Mouse (Mus musculus): ENCODE data around the gene H3f3a. TPM values are rescaled to one million over a fixed set of nuclear protein-coding genes. Genes with fewer than 3 reads are reported as not detected.

Gene H3f3a
- polyA plus RNA-seq, 1 experiment from 2014 or later = 2,659 TPM

DNA sequence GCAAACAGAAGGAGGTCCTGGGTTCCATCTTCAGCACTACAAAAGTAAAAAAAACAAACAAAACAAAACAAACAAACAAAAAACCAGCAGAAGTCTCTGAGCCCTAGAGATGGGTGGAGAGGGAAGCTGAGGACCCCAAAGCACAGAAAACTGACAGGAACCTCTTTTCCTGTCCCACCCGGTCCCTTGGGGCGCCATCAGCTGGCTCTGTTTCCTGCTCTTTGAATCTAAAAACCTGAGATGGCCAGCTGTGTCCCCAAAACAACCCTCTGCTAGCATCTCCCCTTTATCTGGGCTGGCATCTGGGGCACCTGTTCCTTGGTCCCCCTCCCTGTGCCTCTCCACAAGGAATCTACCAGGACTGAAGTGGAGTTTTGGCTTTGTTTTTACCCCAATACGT, 11.0 kb upstream of the H3f3a start:
- WGBS = 66% methylated on average over 3 of the region's 3 CpGs
- H3K36me3 ChIP-seq (ENCODE audit: control insufficient read depth, insufficient read depth, low read length) = no peaks in the 10 kb centered on the region
- H3K4me3 ChIP-seq (ENCODE audit: low read length) = no peak overlapping the region
- no peak overlapping the region for H3K27ac ChIP-seq (ENCODE audit: low read length)
- no peaks in the 10 kb centered on the region for H3K27me3 ChIP-seq (ENCODE audit: control insufficient read depth, insufficient read depth, low read depth, low read length)
- 0 out of 2 replicates have a peak, but pooled peaks cover 1% of the 10 kb centered on the region for H3K4me1 ChIP-seq (replicated peaks; ENCODE audit: control insufficient read depth, insufficient read depth, low read length)
- H3K9ac ChIP-seq (ENCODE audit: low read length) = no peak overlapping the region
- no peak for ATAC-seq (ENCODE audit: low read depth)
- no peaks in the 10 kb centered on the region for H3K9me3 ChIP-seq (ENCODE audit: control insufficient read depth, low read length)
- no peak overlapping the region for H3K4me2 ChIP-seq (ENCODE audit: low read depth, low read length)

DNA sequence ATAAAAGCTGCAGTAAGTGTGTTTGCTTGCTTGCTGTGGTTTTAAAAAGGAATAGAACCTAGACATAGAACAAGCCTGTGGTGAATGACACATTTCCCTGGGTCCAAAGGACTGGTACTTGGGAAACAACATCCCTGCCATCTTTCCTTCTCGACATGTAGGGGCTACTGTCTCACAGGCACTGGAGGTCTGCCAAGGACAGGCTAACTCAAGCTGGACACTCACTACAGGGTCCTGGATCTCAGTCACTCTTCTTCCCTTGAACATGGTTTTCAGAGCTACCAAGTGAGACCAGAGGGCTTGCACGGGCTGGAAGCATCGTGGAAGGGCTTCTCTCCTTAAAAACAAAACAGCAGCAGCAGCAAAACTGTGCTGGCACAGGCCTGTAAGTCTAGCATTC, 10.0 kb upstream of the H3f3a start:
- no peak overlapping the region for H3K9ac ChIP-seq (ENCODE audit: low read length)
- H3K36me3 ChIP-seq (ENCODE audit: control insufficient read depth, insufficient read depth, low read length) = no peaks in the 10 kb centered on the region
- no peaks in the 10 kb centered on the region for H3K9me3 ChIP-seq (ENCODE audit: control insufficient read depth, low read length)
- ATAC-seq (ENCODE audit: low read depth) = no peak
- H3K4me1 ChIP-seq (replicated peaks; ENCODE audit: control insufficient read depth, insufficient read depth, low read length) = no peaks in the 10 kb centered on the region
- no peak overlapping the region for H3K27ac ChIP-seq (ENCODE audit: low read length)
- no peaks in the 10 kb centered on the region for H3K27me3 ChIP-seq (ENCODE audit: control insufficient read depth, insufficient read depth, low read depth, low read length)
- no peak overlapping the region for H3K4me2 ChIP-seq (ENCODE audit: low read depth, low read length)
- 57% methylated on average over 3 of the region's 3 CpGs for WGBS
- no peak overlapping the region for H3K4me3 ChIP-seq (ENCODE audit: low read length)

DNA sequence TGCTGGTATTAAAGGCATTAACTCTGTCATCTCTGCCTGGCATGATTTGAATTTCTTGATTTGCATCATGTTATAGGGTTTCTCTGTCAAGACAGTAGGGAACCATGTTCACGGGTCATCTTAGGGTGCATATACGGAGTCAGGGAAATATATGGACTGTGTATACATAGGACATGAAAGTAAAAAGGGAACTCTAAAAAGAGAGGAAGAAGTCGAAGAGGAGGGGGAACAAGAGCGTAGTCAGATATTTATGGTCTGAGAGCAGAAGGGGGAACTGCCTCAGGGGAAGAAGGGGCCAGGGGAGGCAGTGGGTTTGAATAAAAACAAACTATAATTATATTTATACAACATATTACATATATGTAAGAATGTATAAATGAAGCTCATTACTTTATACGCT, 8.5 kb upstream of the H3f3a start:
- Histone ChIP-seq H3K9me3 (ENCODE audit: control insufficient read depth, low read length) (no peaks in the 10 kb centered on the region), H3K4me3 (ENCODE audit: low read length) (no peak overlapping the region), H3K4me1 (replicated peaks; ENCODE audit: control insufficient read depth, insufficient read depth, low read length) (no peaks in the 10 kb centered on the region), H3K27me3 (ENCODE audit: control insufficient read depth, insufficient read depth, low read depth, low read length) (no peaks in the 10 kb centered on the region), H3K4me2 (ENCODE audit: low read depth, low read length) (no peak overlapping the region), H3K36me3 (ENCODE audit: control insufficient read depth, insufficient read depth, low read length) (no peaks in the 10 kb centered on the region), H3K27ac (ENCODE audit: low read length) (no peak overlapping the region), H3K9ac (ENCODE audit: low read length) (no peak overlapping the region)
- WGBS = 80% methylated on average over 5 of the region's 5 CpGs
- no peak for ATAC-seq (ENCODE audit: low read depth)

DNA sequence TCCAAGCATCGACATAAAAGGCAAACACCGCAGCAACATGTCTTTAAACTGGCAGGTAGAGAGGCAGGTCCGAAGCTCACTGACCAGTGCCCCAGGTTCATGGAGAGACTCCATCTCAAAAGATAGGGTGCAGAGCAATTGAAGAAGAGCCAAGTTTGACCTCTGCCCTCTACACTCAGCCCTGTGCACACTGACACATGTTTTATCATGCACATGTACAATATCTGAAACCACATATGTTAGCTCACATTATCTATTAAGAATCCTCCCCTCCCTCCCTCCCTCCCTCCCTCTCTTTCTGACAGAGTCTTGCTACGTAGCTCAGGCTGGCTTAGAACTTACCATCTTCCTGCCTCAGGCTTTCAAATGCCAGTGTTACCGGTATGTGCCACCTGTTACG, 7.4 kb upstream of the H3f3a start:
- no peak for ATAC-seq (ENCODE audit: low read depth)
- Histone ChIP-seq H3K9ac (ENCODE audit: low read length) (no peak overlapping the region), H3K4me2 (ENCODE audit: low read depth, low read length) (no peak overlapping the region), H3K27ac (ENCODE audit: low read length) (no peak overlapping the region), H3K9me3 (ENCODE audit: control insufficient read depth, low read length) (no peaks in the 10 kb centered on the region), H3K36me3 (ENCODE audit: control insufficient read depth, insufficient read depth, low read length) (no peaks in the 10 kb centered on the region), H3K4me3 (ENCODE audit: low read length) (no peak overlapping the region), H3K27me3 (ENCODE audit: control insufficient read depth, insufficient read depth, low read depth, low read length) (no peaks in the 10 kb centered on the region), H3K4me1 (replicated peaks; ENCODE audit: control insufficient read depth, insufficient read depth, low read length) (0 out of 2 replicates have a peak, but pooled peaks cover under 1% of the 10 kb centered on the region)
- 86% methylated on average over 6 of the region's 6 CpGs for WGBS

DNA sequence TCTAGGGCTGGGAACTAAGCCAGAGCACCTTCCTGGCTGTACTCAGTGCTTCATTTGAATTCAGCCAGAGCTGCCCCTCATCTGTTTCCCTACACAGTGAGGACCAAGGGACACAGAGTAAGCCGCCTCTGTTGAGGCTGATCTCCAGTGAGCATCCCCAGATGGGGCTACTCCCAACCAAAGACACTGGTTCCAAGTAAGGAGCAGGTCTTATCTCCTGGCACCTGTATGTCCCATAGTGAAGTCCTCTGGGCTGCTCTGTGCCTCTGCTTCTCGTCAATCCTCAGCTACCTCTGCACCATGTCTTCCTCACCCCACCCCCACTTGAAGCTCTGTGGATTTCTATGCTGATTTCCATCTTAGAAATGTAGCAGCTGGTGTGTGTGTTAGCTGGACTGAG, 4.3 kb upstream of the H3f3a start:
- Histone ChIP-seq H3K9me3 (ENCODE audit: control insufficient read depth, low read length) (no peaks in the 10 kb centered on the region), H3K27ac (ENCODE audit: low read length) (no peak overlapping the region), H3K36me3 (ENCODE audit: control insufficient read depth, insufficient read depth, low read length) (no peaks in the 10 kb centered on the region), H3K4me2 (ENCODE audit: low read depth, low read length) (no peak overlapping the region), H3K4me1 (replicated peaks; ENCODE audit: control insufficient read depth, insufficient read depth, low read length) (peaks cover 13% of the 10 kb centered on the region; the same call in 1 of the 2 replicates), H3K27me3 (ENCODE audit: control insufficient read depth, insufficient read depth, low read depth, low read length) (no peaks in the 10 kb centered on the region), H3K4me3 (ENCODE audit: low read length) (no peak overlapping the region), H3K9ac (ENCODE audit: low read length) (no peak overlapping the region)
- WGBS = 66% methylated on average over 2 of the region's 2 CpGs
- no peak for ATAC-seq (ENCODE audit: low read depth)

DNA sequence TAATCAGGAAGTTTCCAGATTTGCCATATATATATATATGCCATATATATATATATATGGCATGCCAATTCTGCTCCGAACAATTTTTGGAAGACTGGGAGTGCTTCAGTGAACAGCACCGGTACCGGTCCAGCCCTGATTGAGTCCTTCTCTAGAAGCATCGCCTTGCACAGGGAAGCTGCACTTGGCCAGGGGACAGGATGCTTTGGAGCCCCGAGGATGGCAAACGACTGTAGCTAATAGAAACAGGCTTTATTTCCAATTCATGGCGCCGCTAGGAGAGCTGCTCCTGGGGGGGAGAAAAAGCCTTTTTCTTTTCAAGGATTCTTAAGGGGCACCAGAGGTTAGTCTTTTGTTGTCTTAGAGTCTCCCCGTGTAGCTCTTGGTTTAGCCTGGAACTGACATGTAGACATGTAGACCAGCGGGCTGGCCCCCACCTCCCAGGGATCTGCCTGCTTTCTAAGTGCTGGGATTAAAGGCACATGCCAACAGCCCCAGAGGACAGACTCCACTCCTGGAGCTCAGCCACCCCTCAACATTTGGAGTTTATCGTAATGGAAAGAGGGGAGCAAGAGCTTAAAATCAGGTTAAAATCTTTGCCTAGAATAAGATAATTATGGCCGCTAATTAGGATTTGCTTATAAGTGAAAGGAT, 1.8 kb upstream of the H3f3a start:
- whole genome bisulfite sequencing = 69% methylated on average over 12 of the region's 12 CpGs
- H3K27me3 ChIP-seq (ENCODE audit: control insufficient read depth, insufficient read depth, low read depth, low read length) = no peaks in the 10 kb centered on the region
- no peaks in the 10 kb centered on the region for H3K9me3 ChIP-seq (ENCODE audit: control insufficient read depth, low read length)
- H3K4me3 ChIP-seq (ENCODE audit: low read length) = no peak overlapping the region
- H3K27ac ChIP-seq (ENCODE audit: low read length) = no peak overlapping the region
- no peak overlapping the region for H3K4me2 ChIP-seq (ENCODE audit: low read depth, low read length)
- H3K36me3 ChIP-seq (ENCODE audit: control insufficient read depth, insufficient read depth, low read length) = peaks cover 3% of the 10 kb centered on the region
- no peak for ATAC-seq (ENCODE audit: low read depth)
- H3K4me1 ChIP-seq (replicated peaks; ENCODE audit: control insufficient read depth, insufficient read depth, low read length) = peaks cover 16% of the 10 kb centered on the region
- H3K9ac ChIP-seq (ENCODE audit: low read length) = no peak overlapping the region

DNA sequence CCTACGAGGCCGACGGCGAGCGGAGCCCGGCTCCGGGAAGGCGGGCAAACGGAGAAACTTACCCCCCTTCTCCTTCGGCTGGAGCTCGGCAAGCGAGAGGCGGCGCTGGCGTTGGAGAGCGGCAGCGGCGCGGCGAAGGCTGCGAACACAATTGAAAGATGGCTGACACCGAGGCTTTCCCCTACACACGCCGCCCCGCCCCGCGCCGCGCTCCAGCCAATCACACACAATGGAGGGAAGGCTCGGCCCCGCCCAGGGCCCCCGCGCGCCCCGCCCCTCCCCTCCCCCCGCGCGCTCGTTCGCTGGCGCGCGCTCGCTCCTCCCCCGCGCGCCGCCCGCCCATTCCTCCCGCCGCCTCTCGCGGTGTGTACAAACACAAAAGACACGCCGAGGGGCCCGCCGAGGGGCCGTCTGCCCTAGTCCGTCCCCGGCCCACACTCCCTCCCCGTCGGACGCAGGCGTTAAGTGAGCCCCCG, 296 bp downstream of the H3f3a start:
- Histone ChIP-seq H3K4me3 (ENCODE audit: low read length) (peak overlapping the region; percentile 99), H3K9me3 (ENCODE audit: control insufficient read depth, low read length) (no peaks in the 10 kb centered on the region), H3K27me3 (ENCODE audit: control insufficient read depth, insufficient read depth, low read depth, low read length) (no peaks in the 10 kb centered on the region), H3K9ac (ENCODE audit: low read length) (peak overlapping the region; percentile 100), H3K36me3 (ENCODE audit: control insufficient read depth, insufficient read depth, low read length) (peaks cover 17% of the 10 kb centered on the region), H3K27ac (ENCODE audit: low read length) (peak overlapping the region; percentile 100), H3K4me2 (ENCODE audit: low read depth, low read length) (peak overlapping the region; percentile 81), H3K4me1 (replicated peaks; ENCODE audit: control insufficient read depth, insufficient read depth, low read length) (peaks cover 21% of the 10 kb centered on the region)
- ATAC-seq (ENCODE audit: low read depth) = peak; percentile 97
- WGBS = 0% methylated on average over 10 of the region's 65 CpGs

DNA sequence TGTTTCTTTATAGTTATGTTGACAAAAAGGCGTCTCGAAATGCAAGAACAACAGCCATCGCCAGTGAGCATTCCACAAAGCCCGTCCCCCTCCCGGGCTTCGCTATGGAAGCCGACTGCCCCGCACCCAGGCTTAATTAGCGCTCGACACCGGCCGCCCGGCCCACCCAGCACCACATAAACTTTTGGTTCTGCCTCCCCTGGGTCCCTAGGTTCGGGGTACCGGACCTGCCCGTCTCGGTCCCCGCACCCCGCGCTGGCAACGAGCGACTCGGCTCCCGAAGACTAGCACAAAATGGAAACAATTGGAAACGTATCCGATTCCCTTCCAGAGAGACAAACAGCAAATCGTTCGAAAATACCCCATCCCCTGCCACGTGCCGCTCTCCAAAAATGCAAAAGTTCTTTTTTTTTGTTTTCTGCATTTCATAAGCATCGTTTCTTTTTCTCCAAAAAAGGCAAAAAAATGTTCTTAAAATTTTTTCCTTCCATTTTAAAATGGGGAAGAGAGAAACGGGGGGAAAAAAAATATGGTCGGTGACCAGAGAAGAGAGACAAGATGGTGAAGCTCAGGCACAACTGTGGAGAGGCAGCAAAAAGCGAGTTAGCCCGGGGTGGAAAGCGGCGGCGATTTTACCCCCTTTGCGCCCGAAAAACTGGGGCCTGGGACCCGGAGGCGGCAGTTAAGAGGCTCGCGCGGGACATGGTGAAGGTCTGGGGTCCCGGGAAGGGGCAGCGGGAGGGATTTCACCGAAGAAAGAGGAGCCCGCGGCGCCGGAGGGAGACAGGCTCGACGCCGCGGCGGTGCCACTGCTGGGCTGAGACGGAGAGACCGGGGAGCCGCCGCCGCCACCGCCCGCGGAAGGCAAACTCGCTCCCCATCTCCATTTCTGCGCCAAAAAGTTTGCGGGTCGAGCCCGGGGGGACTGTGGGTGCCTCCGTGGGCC, 1.0 kb downstream of the H3f3a start:
- Histone ChIP-seq H3K9ac (ENCODE audit: low read length) (peak overlapping the region; percentile 100), H3K9me3 (ENCODE audit: control insufficient read depth, low read length) (no peaks in the 10 kb centered on the region), H3K4me3 (ENCODE audit: low read length) (peak overlapping the region; percentile 99), H3K27me3 (ENCODE audit: control insufficient read depth, insufficient read depth, low read depth, low read length) (no peaks in the 10 kb centered on the region), H3K27ac (ENCODE audit: low read length) (peak overlapping the region; percentile 100), H3K4me1 (replicated peaks; ENCODE audit: control insufficient read depth, insufficient read depth, low read length) (peaks cover 21% of the 10 kb centered on the region), H3K36me3 (ENCODE audit: control insufficient read depth, insufficient read depth, low read length) (peaks cover 21% of the 10 kb centered on the region), H3K4me2 (ENCODE audit: low read depth, low read length) (peak overlapping the region; percentile 56)
- peak; percentile 44 for ATAC-seq (ENCODE audit: low read depth)
- WGBS = under 1% methylated on average over 71 of the region's 71 CpGs

Measured in lung, embryonic 16.5 days (tissue).